Mouse (Mus musculus): ENCODE measurements around the gene Mrpl47. TPM values are rescaled to one million over a fixed set of nuclear protein-coding genes. Genes with fewer than 3 reads are reported as not detected.
A peak's percentile ranks its signal among the peaks of the same experiment; 100 is the strongest.
"Not testable (repeated sequence)": the region's sequence is repeated elsewhere in the genome, so short reads cannot be mapped to it uniquely, and the experiment has no call there.

The Mrpl47 gene
- total RNA-seq, 2 experiments from 2014 or later, result 22.2 to 22.8 TPM

DNA sequence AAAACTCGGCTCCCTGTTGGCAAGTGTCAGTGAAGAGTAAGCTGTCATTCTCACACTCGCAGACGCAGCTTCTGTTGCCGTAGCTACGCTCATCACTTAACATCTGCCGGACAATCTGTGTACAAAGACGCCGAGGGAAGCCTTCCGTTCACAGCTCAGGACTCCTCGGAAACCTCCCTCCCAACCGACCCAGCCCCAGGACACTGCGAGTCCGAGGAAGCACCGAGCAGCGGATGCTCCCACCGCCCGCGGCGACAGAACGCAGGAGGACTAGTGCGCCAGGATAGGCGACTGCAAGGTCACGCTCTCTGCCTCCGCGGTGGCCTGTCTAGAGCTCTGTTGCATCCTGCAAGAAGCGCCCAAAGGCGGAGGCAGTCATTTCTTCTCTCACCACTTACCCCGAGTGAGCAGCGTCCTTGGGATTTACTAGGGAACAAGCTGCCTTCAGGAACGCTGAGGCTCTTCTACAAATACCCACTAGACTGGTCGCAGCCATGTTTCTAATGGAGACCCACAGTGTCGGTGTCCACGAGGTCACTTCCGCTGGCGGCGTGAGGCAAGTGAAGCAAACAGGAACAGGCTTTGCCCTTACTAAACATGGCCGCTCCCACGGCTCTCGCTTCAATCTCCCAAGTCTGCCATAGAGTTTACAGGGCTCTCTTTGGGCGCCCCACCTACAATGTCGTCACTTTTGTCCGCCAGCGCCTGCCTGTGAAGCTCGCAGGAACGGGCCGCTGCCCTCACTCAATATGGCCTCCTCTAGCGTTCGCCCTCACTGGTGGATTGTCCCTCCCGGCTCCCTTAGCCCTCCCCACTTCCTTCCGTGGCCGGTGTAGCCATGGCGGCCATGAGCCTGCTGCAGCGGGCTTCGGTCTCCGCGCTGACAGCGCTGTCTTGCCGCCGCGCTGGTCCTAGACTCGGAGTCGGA is 897 bp downstream of the Mrpl47 start, which contains the start of gene Ndufb5:
TSS of gene Ndufb5 (plus strand) at position 747 of the 928 bp plus-strand sequence.
- peak within 1 kb of the TSS; percentile 98 for H3K27ac ChIP-seq
- TF ChIP-seq CTCF (IDR thresholded peaks at IDR 0.05), result no peak; the same call in 1 of the 2 replicates
- intact Hi-C loops (cut with DNase I), result loop anchor here (2.0 kb wide), 3 partner anchors 28 to 1062 kb away; partner anchors contain the start of genes Ttc14 and Usp13
- peak; percentile 98 to 99 for DNase-seq (ENCODE audit: extremely low spot score in 1 of 2, low spot score in 2 of 2)
- H3K4me3 ChIP-seq, result peak within 1 kb of the TSS; percentile 96

GRCm38 (mm10) chr3:32727861-32728260 is 9.5 kb downstream of the Mrpl47 start:
- DNase-seq (ENCODE audit: extremely low spot score in 1 of 2, low spot score in 2 of 2), result no peak
- intact Hi-C loops (cut with DNase I), result loop anchor here (2.0 kb wide), 1 partner anchor 13 kb away; no protein-coding TSS in a partner anchor
- TF ChIP-seq CTCF (IDR thresholded peaks at IDR 0.05), result no peak
- H3K27ac ChIP-seq, result no peak overlapping the region
- no peak overlapping the region for H3K4me3 ChIP-seq

DNA sequence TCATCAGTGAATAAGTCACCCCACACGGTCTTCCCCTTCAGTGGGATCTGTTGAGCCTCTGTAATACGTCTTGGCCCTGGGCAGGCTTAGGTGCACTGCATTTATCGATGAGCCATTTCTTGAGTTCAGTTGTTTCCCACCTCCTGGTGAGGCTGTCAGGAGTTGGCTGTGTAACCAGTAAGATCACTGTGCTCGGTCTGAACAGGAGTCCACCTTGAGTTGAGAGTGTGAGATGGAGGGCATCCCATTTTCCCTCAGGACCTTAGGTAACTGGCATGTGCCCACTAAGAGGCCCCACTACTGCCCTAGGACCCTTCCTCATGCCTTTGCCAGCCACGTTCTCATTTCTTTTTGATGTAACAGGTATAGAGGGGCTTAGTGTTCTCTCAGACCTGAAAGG is 11.5 kb downstream of the Mrpl47 start:
- no peak for DNase-seq (ENCODE audit: extremely low spot score in 1 of 2, low spot score in 2 of 2)
- Histone ChIP-seq H3K4me3 (no peak overlapping the region), H3K27ac (no peak overlapping the region)
- intact Hi-C loops (cut with DNase I), result no loop called here
- no peak for TF ChIP-seq CTCF (IDR thresholded peaks at IDR 0.05)

- TF ChIP-seq CTCF (IDR thresholded peaks at IDR 0.05), result no peak
- intact Hi-C loops (cut with DNase I), result no loop called here
- H3K4me3 ChIP-seq, result no peak overlapping the region
Measured at GRCm38 (mm10) chr3:32724191-32724590, 13.2 kb downstream of the Mrpl47 start.

DNA sequence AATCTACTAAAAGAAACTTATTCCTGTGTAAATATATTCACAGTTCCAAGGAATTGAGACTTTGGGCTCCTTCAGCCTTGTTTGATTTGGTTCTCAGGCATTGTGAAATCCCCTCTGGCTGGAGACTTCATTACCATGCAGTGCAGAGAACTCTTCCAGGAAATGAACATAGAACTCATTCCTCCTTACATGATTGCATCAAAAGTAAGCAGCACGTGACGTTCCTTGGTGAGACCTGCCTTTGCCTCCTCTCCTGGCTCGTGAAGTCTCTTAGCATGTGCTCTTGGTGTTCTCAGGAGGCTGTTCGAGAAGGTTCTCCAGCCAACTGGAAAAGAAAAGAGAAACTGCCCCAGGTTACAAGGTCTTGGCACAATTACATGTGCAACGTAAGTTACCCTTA is 19.1 kb downstream of the Mrpl47 start:
- DNase-seq (ENCODE audit: extremely low spot score in 1 of 2, low spot score in 2 of 2), result no peak
- no peak for TF ChIP-seq CTCF (IDR thresholded peaks at IDR 0.05)
- intact Hi-C loops (cut with DNase I), result loop anchor here (10.0 kb wide), 1 partner anchor 263 kb away; no protein-coding TSS in a partner anchor
- Histone ChIP-seq H3K4me3 (no peak overlapping the region), H3K27ac (no peak overlapping the region)

More at GRCm38 (mm10) chr3:32724191-32724590, 13.2 kb downstream of the Mrpl47 start:
- no peak for DNase-seq (ENCODE audit: extremely low spot score in 1 of 2, low spot score in 2 of 2)
- no peak overlapping the region for H3K27ac ChIP-seq

DNA sequence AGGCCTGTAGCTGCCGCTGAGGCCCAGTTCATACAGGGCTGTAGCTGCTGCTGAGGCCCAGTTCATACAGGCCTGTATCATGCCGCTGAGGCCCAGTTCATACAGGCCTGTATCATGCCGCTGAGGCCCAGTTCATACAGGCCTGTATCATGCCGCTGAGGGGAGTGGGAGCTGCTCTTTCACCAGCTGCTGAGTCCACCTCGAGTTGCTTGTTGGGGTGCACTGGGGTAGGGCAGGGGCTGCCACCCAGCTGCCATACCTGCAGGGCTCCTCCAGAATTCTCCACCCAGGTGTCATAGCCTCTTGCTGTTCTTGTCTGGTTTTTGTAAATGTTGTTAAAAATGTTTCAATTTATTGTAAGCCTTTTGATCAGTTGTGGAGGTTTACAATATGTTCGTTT is 20.0 kb downstream of the Mrpl47 start:
- H3K4me3 ChIP-seq, result not testable (repeated sequence)
- intact Hi-C loops (cut with DNase I), result loop anchor here (10.0 kb wide), 1 partner anchor 263 kb away; no protein-coding TSS in a partner anchor

GRCm38 (mm10) chr3:32713711-32714110 is 23.7 kb downstream of the Mrpl47 start:
- TF ChIP-seq CTCF (IDR thresholded peaks at IDR 0.05), result no peak
- DNase-seq (ENCODE audit: extremely low spot score in 1 of 2, low spot score in 2 of 2), result no peak
- intact Hi-C loops (cut with DNase I), result loop anchor here (2.0 to 10.0 kb wide), 2 partner anchors 15 to 259 kb away; no protein-coding TSS in a partner anchor
- Histone ChIP-seq H3K27ac (no peak overlapping the region), H3K4me3 (no peak overlapping the region)

More for the DNA sequence above, 20.0 kb downstream of the Mrpl47 start:
- not testable (repeated sequence) for DNase-seq (ENCODE audit: extremely low spot score in 1 of 2, low spot score in 2 of 2); H3K27ac ChIP-seq

GRCm38 (mm10) chr3:32709388-32709787 is 28.0 kb downstream of the Mrpl47 start:
- intact Hi-C loops (cut with DNase I), result loop anchor here (2.0 kb wide), 1 partner anchor 27 kb away; the partner anchor contains the start of genes Mrpl47 and Ndufb5
- TF ChIP-seq CTCF (IDR thresholded peaks at IDR 0.05), result no peak
- no peak for DNase-seq (ENCODE audit: extremely low spot score in 1 of 2, low spot score in 2 of 2)
- H3K27ac ChIP-seq, result peak overlapping the region; percentile 73
- peak overlapping the region; percentile 77 for H3K4me3 ChIP-seq

GRCm38 (mm10) chr3:32708368-32709231 is 28.8 kb downstream of the Mrpl47 start:
- peak; percentile 94 to 97 for DNase-seq (ENCODE audit: extremely low spot score in 1 of 2, low spot score in 2 of 2)
- intact Hi-C loops (cut with DNase I), result loop anchor here (2.0 kb wide), 1 partner anchor 28 kb away; the partner anchor contains the start of genes Mrpl47 and Ndufb5
- H3K27ac ChIP-seq, result peak overlapping the region; percentile 73
- H3K4me3 ChIP-seq, result peak overlapping the region; percentile 77
- TF ChIP-seq CTCF (IDR thresholded peaks at IDR 0.05), result peak; percentile 23

GRCm38 (mm10) chr3:32708052-32708367 is 29.4 kb downstream of the Mrpl47 start:
- TF ChIP-seq CTCF (IDR thresholded peaks at IDR 0.05), result no peak
- H3K27ac ChIP-seq, result no peak overlapping the region
- no peak for DNase-seq (ENCODE audit: extremely low spot score in 1 of 2, low spot score in 2 of 2)
- peak overlapping the region; percentile 77 for H3K4me3 ChIP-seq
- intact Hi-C loops (cut with DNase I), result loop anchor here (2.0 kb wide), 1 partner anchor 29 kb away; the partner anchor contains the start of genes Mrpl47 and Ndufb5

- H3K27ac ChIP-seq; intact Hi-C loops (cut with DNase I); DNase-seq (ENCODE audit: extremely low spot score in 1 of 2, low spot score in 2 of 2); H3K4me3 ChIP-seq: not testable (repeated sequence)
Measured at GRCm38 (mm10) chr3:32705647-32706348, 31.6 kb downstream of the Mrpl47 start, which contains the start of gene Actl6a. TSS of gene Actl6a (plus strand) at chr3:32706298.

DNA sequence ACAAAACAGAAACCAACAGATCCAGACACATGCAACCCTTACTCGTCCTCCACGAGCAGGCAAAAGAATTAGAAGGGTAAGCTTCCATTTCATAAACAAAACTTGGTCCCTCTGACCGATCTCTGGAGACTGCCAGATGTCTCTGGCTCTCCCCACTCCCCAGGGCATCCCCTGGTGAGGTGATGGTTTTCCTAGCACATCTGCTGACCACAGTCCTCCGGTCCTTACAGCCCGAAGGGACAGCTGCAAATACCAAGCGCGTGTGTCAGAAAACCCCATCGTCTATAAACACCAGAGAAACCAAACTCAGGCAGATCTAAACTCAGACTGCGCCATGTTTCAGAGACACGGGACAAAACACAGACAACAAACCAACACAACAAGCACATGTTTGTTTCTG is 32.8 kb downstream of the Mrpl47 start:
- H3K27ac ChIP-seq; H3K4me3 ChIP-seq; DNase-seq (ENCODE audit: extremely low spot score in 1 of 2, low spot score in 2 of 2); intact Hi-C loops (cut with DNase I): not testable (repeated sequence)

DNA sequence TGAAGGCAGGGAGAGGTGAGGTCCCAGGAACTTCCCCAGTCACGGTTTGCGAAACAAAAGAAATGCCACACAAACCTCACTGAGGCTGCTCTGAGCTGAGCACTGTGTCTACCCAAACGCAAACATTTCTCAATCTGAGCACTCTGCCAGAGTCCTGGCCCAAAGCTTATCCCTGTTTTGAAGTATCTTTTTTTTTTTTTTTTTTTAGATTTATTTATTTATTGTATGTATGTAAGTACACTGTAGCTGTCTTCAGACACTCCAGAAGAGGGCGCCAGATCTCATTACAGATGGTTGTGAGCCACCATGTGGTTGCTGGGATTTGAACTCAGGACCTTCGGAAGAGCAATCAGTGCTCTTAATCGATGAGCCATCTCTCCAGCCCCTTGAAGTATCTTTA is 33.4 kb downstream of the Mrpl47 start:
- intact Hi-C loops (cut with DNase I); DNase-seq (ENCODE audit: extremely low spot score in 1 of 2, low spot score in 2 of 2); H3K4me3 ChIP-seq; H3K27ac ChIP-seq: not testable (repeated sequence)

Data from left cerebral cortex, adult 2 months (tissue).